Mouse (Mus musculus) stomach, postnatal 0 days (tissue): ENCODE results near the gene Gm9913.

ENCODE experiments used
- CTCF ChIP-seq: IDR thresholded peaks from 2 replicates; pipeline ENCODE4 v1.5.1; 2016; ENCODE audit warnings: antibody characterized with exemption, low read depth, mild to moderate bottlenecking, moderate library complexity
- EP300 ChIP-seq: optimal IDR thresholded peaks from 2 replicates; pipeline ENCODE3; 2016; ENCODE audit warnings: antibody characterized with exemption

- TF ChIP-seq CTCF = no peak
- no peak for TF ChIP-seq EP300
These were observed 20.7 kb upstream of the Gm9913 start for GRCm38 (mm10) chr2:125484164-125484563.
